Mouse (Mus musculus) left cerebral cortex, adult 18-20 months (tissue): Measurements from ENCODE around the gene Cblb. TPM values are rescaled to one million over a fixed set of nuclear protein-coding genes. Genes with fewer than 3 reads are reported as not detected.

Experiments used
- DNase-seq, 2 experiments: peaks; one replicate each; pipeline ENCODE4 v3.0.0; 2021 to 2022; ENCODE audit warnings: low spot score in 2 of 2, mixed read lengths in 1 of 2
- long read RNA-seq, 2 experiments: library from polyadenylated mRNA; stranded (forward); transcript quantifications; one replicate each; pipeline ENCODE4 v2.0.0; 2021
- total RNA-seq, 2 experiments: library from RNA; stranded (reverse); gene quantifications; 2 replicates each; pipeline ENCODE4 v1.2.3; 2021

Gene Cblb
- total RNA-seq: 10 to 100 TPM; 18.6 to 19.4 TPM
- long read RNA-seq, experiment 1, full-length matches to known transcripts: 5 of 7 reads
- long read RNA-seq, experiment 1, partial matches to known transcripts: 0 of 7 reads
- long read RNA-seq, experiment 1, other reads (novel, unspliced or antisense): 2 of 7 reads
- long read RNA-seq, experiment 2, full-length matches to known transcripts: 1 of 3 reads
- long read RNA-seq, experiment 2, partial matches to known transcripts: 0 of 3 reads
- long read RNA-seq, experiment 2, other reads (novel, unspliced or antisense): 2 of 3 reads

DNA sequence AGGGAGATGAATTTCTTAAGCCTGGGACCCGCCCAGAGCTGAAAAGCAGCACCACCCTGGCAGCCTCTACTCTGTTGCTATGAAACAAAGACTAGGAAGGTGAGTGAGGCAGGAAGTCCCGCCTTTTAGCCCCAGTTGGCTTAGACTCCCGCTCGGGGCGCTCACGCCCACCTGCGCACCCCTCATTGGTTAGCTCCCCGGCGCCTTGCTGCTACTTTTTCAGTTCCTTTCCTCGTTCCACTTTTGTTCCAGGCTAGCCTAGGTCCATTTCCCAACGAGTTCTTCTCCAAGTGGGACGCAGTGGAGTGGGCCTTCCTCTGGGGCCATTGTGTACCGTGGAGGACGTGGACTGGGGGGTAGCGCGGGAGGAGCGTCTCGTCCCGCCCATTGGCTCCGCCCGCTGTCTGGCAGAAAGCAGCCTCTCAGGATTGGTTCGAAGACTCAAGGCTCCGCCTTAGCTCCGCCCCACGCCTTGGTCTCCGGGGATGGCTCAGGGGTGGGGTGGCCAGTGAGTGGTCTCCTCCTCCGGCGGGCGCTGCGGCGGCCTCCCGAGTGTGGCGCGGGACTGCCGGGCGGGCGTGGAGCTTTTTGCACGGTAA, at the start of gene Cblb:
Gene Cblb, plus strand, starts transcription at position 135 of the 599 bp plus-strand sequence.
- DNase-seq: peak; percentile 94 to 98

DNA sequence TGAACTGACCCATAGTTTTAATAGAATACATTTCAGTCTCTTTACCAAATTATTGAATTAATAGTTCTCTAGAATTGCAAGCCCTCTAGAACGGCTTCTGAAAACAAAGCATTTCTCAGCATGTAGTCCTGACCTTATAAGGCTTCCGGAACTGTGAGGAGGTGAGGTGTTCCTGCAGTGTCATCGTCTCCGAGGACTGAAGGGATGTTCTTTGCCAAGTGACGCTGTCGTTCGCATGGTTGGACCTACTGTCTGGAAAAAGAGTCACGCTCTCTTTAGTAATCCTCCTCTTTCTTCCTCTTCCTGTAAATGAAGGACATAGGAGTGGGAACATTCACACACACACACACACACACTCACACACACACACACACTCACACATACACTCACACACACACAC, 45.6 kb upstream of the Cblb start:
- no peak for DNase-seq

DNA sequence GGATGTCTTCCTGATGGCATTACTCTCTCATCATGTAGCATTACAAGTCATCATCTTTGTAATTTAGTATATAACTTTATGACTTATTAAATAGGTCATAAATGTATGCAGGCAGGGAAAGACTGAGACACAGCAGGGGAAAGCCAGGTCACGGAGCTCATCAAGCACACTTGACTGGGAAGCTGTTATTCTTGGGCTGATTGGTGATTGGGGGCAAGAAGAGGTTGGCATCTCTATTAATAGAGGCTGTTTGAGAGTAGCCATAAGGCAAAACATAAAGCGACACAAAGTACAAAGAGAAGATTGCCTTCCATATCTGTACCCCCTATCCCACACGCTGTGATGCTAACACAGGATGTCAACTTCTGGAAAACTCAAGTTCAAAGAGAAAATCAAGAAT, 44.8 kb upstream of the Cblb start:
- no peak for DNase-seq

DNA sequence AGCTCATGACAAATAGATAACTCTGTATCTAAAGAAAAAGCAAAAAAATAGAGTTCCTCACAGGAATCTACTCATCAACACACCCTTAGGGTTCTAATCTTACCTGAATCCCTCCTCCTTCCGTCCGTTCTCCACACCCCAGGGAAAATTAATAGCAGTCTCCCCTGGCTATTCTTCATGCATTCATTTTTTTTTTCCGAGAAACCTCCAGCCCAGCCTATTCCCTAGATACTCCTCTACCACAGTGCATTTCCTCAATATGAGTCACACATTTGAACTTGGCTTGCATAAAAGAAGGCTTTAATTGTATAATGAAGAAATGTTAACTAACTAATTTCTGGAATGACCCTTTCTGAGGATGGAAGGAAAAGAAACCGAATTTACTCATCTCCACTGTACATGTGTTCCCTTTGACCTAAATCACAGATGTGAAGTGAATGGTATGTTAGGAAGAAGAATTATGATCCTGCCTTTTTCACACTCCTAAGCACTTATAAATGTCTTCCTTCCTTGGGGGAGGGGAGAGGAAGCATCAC, 43.9 kb upstream of the Cblb start:
- no peak for DNase-seq

DNA sequence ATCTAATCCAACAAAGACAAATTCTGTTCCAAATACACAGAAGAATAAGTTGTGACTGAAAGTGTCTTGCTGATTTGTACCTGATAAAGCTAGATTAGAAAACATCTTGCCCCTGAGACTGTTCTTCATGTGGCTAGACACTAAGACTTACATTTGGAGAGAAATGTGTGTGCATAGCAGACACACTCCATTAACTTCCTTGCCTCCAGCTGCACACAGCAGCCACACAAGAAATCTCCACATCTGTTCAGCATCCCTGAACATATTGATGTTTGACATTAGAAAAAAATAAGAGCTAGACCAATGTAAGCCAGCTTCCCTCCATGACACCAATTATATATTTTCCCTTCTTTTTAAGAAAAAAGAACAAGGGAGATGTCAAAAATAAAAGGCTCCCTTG, 43.0 kb upstream of the Cblb start:
- DNase-seq: no peak

DNA sequence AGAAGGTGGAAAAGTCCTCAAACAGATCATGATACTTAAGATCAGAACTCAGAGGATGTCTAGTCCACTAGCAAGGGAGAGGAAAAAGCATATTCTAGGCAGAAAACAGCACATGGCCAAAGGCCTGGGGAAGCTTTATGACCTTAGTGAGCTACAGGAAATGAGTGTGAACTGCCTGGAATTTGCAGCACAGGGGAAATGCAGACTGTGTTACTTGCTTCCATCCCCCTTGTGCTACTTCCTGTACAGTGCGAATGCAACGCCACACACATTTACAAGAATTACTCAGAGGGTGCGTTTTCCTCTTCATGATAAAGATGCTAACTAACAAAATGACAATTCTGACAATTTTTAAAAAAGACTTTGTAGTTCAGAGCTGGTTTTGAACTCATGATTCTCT, 41.8 kb upstream of the Cblb start:
- no peak for DNase-seq

DNA sequence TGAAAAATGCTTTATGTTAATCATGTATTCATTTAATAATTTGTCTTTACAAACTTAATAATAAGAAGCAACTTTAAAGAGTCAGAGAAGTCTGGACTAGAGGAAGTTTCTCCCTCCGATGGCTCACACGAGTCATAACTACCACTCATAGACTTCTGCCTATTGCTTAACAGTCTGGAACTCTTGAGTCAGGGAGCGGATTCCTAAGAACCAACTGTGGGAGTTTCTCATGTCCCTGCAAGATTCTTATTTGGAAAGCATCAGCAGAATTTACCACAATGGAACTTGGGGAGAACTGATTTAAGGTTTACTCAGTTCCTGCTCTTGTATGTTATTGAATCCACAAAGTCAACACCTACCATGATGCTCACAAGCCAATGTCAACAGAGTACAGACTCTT, 31.0 kb upstream of the Cblb start:
- no peak for DNase-seq

DNA sequence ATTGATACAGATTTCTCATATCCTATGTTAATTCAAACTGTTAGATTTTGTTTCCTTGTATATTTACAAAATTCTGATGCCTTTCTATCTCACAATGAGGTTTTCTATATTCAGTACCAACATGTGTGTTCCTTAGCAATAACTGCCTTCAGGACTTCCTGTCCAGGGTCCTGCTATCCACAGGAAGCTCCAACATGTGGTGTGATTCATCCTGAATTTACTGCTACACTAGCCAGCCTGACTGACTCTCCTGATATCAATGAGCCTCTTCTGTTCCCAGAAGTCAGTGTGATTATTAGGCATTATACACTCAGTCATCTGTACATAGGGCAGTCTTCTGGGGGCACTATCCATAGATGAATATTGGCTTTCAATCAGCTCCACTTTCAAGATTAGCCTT, 30.2 kb upstream of the Cblb start:
- no peak for DNase-seq

DNA sequence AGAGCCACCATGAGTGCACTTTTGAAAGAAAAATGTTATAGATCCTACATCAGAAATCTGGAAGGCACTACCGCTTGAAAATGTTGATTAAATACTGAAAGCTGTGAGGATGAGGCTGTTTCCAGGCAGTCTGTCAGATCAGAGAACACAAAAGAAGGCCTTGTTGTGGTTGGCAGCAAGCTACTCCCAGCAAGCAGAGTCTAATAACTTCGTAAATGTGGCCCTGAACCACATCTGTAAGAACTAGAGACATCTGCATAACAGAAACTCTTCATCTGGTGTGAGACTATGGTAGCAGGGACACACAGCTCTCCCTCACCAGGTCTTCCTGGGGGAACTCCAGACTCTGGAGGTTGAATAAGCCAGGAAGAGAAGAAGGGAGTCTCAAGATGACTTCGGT, 24.0 kb upstream of the Cblb start:
- no peak for DNase-seq

DNA sequence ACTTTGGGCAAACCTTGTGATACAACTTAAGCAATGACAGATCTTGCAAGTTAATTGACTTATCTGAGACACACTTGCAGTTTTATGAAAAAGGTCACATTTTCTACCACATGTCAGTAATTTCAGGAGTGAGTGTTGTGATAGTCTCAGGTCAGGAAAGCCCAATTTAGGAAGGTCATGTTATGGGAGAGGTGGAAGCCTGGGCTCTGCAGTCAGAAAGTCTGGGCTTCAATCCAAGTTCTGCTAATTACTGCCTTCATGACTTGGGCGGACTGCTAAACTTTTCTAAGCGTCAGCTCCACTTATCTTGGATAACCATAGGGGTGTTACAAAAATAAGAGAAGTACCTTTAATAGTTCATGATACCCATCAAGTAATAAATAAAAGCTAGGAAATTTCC, 22.6 kb upstream of the Cblb start:
- no peak for DNase-seq

DNA sequence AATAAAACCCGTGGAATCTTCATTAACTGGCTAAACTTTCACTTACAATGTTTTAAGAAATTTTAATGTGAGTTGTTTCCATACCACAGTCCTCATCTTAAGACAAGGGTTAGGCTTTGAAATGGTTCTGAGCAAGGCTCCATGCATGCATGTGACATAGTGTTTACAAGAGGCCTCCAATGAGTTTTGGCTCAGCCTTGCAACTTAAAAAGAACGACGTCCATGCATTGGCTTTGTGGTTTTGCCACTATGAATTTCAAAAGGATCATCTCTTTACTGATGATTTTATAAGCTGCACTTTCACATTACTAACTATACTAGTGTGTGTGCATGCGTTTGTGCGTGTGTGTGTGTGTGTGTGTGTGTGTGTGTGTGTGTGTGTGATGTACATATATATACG, 21.6 kb upstream of the Cblb start:
- DNase-seq: no peak

DNA sequence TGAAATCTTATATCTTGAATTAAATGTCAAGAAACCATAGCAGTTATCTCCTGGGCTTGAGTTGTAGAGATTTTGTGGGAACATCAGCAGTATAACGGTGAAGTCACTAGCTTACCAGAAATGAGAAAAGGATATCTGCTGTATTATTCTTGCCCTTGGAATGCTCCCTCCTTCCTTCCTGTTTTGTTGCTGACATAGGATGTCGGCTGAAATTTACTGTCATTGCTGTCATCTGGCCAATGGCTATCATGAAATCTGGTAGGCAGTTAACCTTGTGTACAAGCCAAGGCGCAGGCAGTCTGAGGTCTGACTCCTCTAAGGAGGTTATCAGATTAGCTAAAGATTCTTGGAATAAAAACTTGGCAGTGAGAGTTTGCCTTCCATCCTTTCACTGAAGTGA, 18.0 kb upstream of the Cblb start:
- DNase-seq: no peak

DNA sequence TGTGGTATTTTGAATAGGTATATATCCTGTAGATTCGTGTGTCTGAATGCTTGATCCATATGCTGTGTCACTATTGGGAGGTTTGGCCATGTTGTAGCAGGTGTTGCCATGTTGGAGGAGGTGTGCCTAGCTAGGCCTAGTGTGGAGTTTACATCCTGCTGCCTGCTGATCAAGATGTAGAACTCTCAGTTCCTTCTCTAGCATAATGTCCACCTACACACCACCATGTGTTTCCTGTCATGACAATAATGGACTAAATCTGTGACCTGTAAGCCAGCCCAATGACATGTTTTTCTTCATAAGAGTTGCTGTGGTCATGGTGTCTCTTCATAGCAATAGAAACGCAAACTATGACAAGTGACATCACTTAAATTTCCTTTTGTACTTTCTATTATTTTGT, 17.2 kb upstream of the Cblb start:
- DNase-seq: no peak

DNA sequence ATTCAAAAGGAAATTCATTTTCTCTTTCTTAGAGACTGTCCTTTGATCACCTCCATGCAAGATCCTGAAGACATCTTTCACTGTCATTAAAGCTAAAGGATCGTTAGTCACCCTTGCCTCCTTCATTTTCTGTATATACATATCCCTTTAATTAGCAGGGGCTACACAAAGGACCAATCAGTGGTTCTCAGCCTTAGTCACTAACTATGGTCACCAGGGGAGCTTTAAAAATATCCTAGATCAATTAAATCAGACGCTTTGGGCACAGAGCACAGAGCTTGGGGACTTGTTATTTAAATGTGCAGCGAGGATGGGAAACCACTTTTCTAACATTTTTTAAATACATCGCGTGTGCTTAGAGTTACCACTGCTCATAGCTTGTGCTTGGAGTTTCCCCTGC, 7.6 kb upstream of the Cblb start:
- DNase-seq: no peak

DNA sequence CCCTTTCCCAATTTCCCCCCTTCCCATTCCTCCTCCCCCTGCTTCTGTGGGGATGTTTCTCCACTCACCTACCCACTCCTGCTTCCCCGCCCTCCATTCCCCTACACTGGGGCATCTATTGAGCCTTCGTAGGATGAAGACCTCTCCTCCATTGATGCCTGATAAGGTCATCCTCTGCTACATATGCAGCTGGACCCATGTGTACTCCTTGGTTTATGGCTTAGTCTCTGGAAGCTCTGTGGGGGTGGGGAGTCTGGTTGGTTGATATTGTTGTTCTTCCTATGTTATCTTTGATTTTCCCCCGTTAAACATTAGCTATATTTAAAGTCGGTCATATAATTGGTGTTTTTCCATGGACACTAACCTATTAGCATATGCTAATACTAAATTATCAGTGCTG, 3.7 kb upstream of the Cblb start:
- no peak for DNase-seq

DNA sequence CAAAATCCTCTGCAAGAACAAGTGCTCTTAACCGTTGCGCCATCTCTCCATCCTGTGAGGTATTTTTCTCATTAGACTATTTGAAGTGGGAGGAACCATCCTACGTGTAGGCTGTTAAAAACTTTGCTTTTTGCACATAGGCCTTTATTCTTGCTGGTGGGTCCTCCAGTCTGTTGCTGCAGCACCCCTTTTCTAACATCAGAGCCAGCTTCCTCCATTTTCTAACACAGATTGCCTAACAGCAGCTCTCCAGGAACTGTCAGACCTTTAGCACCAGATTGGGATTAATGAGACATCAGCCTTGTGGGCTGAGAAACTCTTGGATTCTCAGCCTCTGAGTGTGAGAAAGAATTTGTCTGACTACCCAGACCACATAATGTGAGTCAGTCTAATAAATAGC, 2.0 kb upstream of the Cblb start:
- DNase-seq: no peak

DNA sequence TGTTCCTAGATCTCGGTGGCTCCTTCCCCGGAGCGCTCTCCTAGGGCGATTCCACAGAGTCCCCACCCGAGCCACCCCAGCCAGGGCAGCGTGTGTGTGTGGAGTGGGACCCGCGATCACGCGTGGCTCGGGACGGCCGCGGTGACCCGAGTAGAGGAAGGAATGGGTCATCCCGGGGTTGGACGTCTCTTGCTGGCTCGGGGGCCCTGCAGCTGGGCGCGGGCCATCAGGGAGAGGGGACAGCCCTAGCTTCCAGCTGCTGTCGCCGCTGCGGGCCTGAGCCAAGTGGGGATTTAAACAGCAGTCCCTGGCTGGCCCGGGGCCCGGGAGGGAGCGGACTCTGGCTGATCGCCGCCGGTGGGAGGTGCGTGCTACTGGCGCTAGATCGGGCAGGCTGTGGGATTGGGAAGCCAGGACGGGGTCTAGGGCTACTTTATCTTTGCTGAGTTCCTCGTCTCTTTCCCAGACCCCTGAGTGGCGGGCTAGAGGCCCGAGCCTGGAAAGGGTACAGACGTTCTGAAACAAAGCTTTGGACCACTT, 757 bp downstream of the Cblb start:
- DNase-seq: peak; percentile 75 to 84

DNA sequence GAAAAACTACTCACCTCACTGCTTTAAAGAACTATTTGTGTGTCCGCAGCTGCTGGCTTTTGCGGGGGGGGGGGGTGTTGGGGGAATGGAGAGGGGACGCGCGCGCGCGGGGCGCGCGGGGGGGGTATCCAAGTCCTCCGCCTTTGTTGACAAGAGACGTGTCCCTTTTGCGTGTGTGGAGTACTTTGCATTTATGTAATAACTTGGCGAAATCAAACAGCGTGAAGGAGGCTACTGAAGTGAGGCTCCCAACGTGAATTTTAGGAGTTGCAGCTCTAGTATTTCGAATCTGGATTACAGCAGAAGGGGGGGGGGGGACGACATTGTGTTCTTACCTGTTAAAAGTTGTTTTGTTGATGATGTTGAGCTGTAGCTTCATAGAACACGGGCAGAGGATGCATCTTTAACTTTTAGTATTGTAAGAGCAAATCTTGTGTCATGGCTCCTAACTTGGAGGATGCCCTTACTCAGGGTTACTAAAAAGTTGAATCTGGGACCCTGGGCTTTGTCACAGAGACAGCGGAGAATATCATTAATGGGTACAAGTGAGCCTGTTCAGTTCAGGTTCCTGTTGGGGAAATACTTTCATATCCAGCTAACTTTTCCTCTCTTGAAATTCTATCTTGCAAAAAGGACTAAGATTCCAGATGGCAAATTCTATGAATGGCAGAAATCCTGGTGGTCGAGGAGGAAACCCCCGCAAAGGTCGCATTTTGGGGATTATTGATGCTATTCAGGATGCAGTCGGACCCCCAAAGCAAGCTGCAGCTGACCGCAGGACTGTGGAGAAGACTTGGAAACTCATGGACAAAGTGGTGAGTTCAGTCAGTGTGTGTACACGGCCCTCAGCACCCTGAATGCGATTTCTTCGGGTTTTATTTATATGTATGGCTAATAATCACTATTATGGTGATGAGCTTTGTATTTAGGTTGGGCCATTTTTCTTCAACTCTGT, 1.6 kb downstream of the Cblb start:
- DNase-seq: no peak

DNA sequence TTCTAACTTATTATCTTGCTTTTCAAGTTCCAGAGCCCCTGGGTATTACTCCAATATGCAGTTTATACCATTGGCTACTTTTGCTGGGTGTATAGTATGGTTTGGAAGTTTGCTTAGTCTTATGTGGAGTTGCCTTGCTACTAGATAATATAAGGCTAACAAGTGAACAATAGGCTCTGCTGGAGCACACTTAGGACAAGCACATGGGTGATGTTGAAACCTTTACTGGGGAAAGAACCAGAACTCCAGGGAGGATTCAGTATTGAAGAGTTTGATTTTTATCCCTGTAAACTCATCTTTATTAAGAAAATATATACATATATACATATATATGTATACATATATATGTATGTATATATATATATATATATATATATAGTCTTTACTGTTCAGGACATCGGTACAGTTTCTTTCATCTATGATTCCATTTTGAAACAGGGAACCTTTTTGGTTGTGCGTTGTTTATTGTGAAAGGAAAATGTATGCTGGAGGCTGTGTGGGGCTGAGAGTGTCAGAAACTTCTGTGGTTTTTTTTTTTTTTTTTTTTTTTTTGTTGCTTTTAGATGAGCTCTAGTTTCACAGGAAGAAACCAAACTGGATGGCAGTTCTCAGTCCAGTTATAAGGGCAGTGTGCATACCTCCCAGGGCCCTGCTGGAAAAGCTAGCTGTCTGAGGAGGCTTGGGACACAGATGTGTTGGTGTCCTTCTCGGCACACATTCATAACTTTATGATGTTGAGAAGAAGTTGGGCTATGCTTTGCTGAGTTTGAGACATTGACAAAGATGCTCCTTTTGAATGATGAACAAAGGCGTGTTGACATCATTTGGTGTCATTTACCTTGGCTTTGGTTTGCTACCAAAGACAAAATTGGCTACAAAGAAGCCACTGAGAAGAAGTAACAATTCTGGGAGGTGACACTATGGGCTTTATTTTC, 2.6 kb downstream of the Cblb start:
- no peak for DNase-seq

DNA sequence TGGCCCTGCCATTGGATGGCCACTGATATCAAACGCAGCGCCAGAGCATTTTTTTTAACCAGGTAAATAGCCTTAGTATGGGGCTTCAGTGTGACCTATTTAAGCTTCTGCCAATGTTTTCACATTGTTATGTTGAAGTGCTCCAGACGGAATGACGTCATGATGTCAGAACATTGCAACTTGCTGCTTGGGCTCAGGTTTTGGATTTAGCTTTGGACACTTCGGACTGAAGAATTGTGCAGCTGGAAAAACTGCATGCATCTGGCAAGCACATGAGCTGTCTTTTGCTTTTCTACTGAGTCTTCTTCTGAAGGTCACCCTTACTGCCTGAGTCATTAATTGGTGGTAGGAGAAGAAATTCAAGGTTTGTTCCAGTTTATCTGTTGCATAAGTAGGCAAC, 3.3 kb downstream of the Cblb start:
- DNase-seq: no peak

DNA sequence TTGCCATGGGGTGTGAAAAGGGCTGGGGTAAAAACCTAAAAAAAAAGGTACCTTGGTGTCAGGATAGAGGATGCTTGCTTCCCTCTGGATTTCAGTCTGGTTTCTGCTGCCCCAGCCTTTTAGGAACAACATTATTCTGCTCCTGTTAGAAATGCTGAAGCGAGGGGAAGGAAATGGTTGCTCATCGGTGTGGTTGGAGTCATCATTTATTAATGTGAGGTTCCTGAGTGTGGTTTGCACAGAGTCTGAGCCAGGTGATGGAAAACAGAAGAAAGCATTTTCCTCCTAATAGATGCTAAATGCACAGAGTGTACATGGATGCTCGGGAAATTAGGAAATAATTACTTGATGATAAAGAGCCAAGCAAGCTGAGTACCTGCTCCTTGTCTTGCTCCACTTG, 5.3 kb downstream of the Cblb start:
- no peak for DNase-seq
